Mouse (Mus musculus) c-Kit-negative CD71-positive TER-119-positive erythroid progenitor cells, embryonic 14.5 days (primary cell): ENCODE results near the gene Plvap.

ENCODE experiments used
- DNase-seq: peaks from one replicate; pipeline ENCODE4 v3.0.0-alpha.2; 2013; ENCODE audit warnings: low read depth, low spot score

Gene Plvap

GRCm38 (mm10) chr8:71486136-71486529 is 25.4 kb downstream of the Plvap start:
- no peak for DNase-seq

- DNase-seq, result no peak
Observed at GRCm38 (mm10) chr8:71485142-71486135, 26.1 kb downstream of the Plvap start, which contains the start of gene Ano8. Gene Ano8, minus strand, starts transcription at chr8:71485963.

DNA sequence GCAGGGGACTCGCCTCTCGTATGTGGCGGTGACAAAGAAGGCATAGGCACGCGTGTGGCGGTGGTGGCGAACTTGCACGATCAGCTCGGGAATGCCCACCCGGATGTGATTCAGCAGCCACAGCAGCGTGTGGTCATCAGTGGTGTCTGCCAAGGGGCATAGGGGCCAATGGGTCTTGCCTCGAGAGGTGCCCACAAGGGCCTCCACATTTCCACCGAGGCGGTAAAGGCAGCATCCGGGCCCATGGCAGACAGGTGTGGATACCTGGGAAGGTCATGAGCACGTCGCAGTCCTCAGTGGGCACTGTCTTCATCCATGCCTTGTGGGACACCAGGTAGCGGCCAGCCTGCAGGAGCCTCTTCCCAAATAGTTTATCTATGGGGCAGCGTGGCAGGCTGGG is 26.8 kb downstream of the Plvap start:
- DNase-seq, result no peak

DNA sequence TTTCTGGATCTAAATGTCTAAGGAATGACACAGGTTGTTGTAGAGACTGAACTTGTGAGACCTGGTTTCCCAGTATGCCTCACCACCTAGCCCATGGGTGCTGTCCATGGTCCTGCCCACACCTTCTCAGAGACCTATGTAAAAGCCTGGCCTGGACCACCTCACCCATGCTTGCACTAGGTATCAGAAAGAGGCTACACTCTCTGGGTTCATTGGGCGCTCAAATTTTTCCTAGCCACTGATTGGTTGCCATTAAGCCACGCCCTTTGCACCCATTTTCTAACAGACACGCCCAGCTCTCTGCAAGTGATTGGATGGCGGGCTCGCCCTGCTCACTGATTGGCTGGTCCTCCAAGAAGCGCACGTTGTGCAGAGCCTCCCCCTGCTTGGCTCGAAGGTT is 27.6 kb downstream of the Plvap start:
- no peak for DNase-seq

GRCm38 (mm10) chr8:71478943-71479342 is 32.6 kb downstream of the Plvap start:
- no peak for DNase-seq

GRCm38 (mm10) chr8:71477196-71477845 is 34.2 kb downstream of the Plvap start:
- no peak for DNase-seq

DNA sequence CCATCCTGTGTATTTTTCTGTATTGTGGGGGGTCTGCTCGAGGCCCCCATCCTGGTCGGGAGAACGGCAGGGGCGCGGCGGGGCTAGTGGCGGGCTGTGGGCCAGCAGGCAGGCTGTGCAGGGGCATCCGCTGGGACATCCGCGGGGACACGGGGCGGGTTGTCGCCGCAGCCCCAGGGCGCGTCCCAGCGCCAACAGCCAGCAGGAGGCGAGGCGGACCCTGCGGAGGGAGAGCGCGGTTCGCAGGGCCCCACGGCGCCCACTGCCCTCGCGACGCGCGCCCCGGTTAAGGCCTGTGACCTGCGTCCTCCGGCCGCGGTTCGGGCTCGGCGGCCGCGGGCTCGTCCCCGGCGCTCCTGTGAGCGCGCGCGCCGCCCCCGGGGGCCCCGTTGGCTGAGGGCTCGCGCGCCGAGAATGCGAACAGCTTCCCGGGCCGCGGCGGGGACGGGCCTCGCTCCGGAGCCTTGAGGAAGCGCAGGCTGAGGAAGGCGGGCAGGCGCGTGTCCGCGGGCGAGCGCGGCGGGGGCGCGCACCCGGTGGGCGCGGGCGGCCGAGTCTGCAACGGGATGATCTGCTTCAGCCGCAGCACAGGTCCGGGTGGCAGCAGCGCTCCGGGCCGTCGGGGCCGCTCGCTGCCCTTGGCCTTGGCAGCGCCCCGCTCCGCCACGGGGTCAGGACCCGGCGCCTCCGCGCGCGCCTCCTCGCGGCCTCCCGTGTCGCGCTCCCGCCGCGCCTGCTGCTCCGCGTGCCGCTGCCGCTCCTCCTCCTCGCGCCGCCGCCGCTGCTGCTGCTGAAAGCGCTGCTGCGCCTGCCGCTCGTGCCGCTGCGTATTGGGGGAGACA is 35.2 kb downstream of the Plvap start:
- DNase-seq, result no peak

- no peak for DNase-seq
Observed at GRCm38 (mm10) chr8:71475702-71476075, 35.9 kb downstream of the Plvap start.

DNA sequence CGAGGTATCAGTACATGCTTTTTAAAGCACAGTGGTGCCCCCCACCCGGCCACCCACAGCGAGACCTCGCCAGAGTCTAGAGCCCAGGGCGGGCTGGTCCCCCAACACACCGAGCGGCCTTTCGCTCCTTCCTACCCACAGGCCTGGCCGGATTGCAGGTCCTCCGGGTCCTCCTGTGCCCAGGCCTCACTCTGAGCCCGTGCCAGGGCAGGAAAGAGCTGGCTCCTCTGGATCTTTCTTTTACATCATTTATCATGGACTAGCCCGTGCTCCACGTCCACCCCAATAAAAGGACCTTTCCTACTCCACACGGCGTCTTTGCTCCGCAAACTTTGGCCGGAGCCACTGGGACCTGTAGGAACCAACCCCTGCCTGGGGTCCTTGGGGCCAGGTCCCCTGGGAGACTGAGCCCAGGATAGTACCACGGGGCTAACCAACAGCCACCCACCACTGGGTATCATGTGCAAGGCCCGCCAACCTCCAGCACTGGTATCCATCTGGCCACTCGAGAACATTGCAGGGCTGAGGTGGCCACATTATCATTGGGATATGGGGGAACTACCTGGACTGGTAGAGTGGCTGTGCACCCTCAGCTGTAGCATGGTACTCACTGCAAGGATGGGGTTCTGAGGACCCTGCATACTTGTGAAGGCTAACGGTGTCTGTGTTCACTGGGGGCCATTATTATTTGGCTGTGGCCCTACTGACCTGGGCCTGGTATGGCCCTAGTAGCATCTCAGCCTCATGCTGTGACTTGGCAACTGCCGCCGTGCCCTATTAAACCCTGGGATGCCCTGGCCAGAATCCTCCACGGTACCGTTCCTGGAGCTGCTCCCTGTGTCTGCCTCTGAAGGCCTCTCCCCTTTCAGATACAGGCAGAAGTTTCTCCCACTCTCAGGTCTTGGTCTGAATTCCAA is 36.5 kb downstream of the Plvap start:
- DNase-seq, result no peak

DNA sequence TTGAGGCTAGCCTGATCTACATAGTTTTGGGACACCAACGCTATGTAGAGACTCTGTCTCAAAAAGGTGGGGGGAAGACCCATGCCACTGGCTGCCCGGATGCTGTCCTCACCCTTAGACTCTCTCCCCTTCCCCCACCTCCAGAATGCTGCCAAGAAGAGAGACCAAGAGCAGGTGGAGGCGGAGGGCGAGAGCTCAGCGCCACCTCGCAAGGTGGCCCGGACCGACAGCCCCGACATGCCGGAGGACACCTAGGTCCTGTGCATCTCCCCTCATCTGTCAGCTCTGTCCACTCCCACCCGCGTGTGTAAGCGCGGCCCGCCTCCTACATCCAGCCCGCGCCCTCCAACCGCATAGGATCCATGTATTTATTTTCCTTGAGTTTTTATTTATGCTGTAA is 37.2 kb downstream of the Plvap start:
- DNase-seq, result no peak

GRCm38 (mm10) chr8:71472601-71473386 is 38.8 kb downstream of the Plvap start:
- no peak for DNase-seq

- no peak for DNase-seq
Observed at GRCm38 (mm10) chr8:71471861-71472260, 39.7 kb downstream of the Plvap start.

GRCm38 (mm10) chr8:71470913-71471255 is 40.7 kb downstream of the Plvap start:
- no peak for DNase-seq

DNA sequence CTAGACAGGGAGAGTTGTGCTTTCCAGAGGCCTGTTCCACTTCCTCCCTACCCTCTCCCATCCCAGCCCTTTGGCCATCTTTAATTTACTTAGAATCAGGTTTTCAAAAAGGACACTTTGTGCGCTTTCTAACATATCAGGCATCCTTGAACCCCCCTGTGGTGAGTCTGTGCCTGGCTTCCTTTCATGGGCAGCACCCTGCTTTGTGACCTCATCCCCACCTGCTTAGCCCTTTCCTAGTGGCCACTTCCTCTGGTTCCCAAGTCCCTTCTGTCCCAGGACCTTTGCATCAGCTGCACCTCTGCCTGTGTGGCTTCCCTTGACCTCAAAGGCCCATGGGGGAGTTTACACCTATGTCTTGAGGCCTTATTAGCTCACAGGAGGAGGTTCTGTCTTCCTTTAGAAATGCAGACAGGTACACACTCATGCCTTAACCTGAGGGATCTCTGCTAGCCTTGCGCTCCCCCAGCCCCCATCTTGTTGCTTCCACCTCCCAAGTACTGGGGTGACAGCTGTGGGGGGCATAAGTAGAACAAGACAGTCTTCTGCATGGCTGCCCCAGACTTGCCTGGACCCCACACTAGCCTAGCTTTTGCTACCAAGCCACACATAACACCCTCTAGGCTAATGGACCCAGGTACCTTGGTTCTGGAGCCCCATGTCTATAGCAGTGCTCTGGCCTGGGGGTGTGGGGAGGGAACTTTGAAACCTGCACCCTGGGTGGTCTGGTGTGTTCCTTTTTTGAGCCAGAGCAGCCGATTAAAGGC is 41.2 kb downstream of the Plvap start:
- no peak for DNase-seq

GRCm38 (mm10) chr8:71469411-71469810 is 42.1 kb downstream of the Plvap start:
- no peak for DNase-seq

DNA sequence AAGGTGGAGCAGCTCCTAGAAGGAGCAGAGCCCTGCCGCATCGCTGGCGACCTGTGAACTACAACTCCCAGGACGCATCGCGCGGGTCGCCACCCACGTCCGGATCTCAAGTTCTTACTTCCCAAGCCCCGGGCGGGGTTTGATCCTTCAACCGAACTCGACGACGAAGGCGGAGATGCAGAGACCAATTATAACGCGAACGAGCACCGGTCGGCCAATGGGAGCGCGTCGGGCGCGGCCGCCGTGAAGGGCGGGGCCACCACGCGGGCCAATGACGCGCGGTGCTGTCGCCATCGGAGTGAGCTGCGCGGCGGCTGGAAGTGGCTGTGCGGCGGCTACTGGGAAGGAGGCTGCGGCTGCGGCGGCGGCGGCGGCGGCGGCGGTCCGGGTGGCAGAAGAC is 42.6 kb downstream of the Plvap start, which contains the start of gene Dda1:
Gene Dda1, plus strand, starts transcription at position 284 of the 400 bp plus-strand sequence.
- DNase-seq, result peak; percentile 98

GRCm38 (mm10) chr8:71468001-71468400 is 43.6 kb downstream of the Plvap start:
- DNase-seq, result no peak

GRCm38 (mm10) chr8:71467201-71467600 is 44.4 kb downstream of the Plvap start:
- DNase-seq, result no peak

GRCm38 (mm10) chr8:71466198-71466597 is 45.4 kb downstream of the Plvap start:
- DNase-seq, result no peak
